Mouse (Mus musculus) embryonic facial prominence, embryonic 12.5 days (tissue): ENCODE results near the gene Kcnj12. TPM values are rescaled to one million over a fixed set of nuclear protein-coding genes. Genes with fewer than 3 reads are reported as not detected.

Experiments used
- ATAC-seq: fragments of 200-750 bp; cut with Nextera tagmentation; 2 replicates; pipeline ENCODE4 v1.8.0; 2017; ENCODE audit not compliant: insufficient number of reproducible peaks, insufficient read depth, low FRiP score, low TSS enrichment
- H3K27ac ChIP-seq: fragments of 300-500 bp; sonication (generic); 2 replicates; pipeline ENCODE4 v1.5.1; 2016; ENCODE audit warnings: mild to moderate bottlenecking
- H3K27me3 ChIP-seq: fragments of 300-500 bp; sonication (generic); 2 replicates; pipeline ENCODE4 v1.6.1; 2016; ENCODE audit warnings: mild to moderate bottlenecking, moderate library complexity
- H3K36me3 ChIP-seq: fragments of 300-500 bp; sonication (generic); 2 replicates; pipeline ENCODE4 v1.6.1; 2016; ENCODE audit warnings: mild to moderate bottlenecking
- H3K4me1 ChIP-seq: fragments of 300-500 bp; sonication (generic); 2 replicates; pipeline ENCODE4 v1.6.1; 2016
- H3K4me2 ChIP-seq: fragments of 300-500 bp; sonication (generic); replicated peaks from 2 replicates; pipeline ENCODE4 v1.6.1; 2016; ENCODE audit warnings: mild to moderate bottlenecking, moderate library complexity
- H3K4me3 ChIP-seq: fragments of 300-500 bp; sonication (generic); 2 replicates; pipeline ENCODE4 v1.5.1; 2016; ENCODE audit warnings: mild to moderate bottlenecking
- H3K9ac ChIP-seq: fragments of 300-500 bp; sonication (generic); 2 replicates; pipeline ENCODE4 v1.6.1; 2016; ENCODE audit warnings: mild to moderate bottlenecking, moderate library complexity
- H3K9me3 ChIP-seq: fragments of 300-500 bp; sonication (generic); 2 replicates; pipeline ENCODE4 v1.6.1; 2016; ENCODE audit warnings: mild to moderate bottlenecking, moderate library complexity
- WGBS: fragments of 180-500 bp; shearing (Covaris S2); methylation state at CpG from one replicate; pipeline ENCODE4 v1.1.7; 2016; 5-methylcytosine and 5-hydroxymethylcytosine counted together
- polyA plus RNA-seq: library from polyadenylated mRNA; unstranded; fragments of >200 nt; fragmentation: Nextera tagmentation; extraction: Ambion mirVana; gene quantifications from 2 replicates; pipeline ENCODE4 v1.2.1, GENCODE M21; 2016

The Kcnj12 gene
- 3.9 and 5.0 TPM in 2 replicates for polyA plus RNA-seq

DNA sequence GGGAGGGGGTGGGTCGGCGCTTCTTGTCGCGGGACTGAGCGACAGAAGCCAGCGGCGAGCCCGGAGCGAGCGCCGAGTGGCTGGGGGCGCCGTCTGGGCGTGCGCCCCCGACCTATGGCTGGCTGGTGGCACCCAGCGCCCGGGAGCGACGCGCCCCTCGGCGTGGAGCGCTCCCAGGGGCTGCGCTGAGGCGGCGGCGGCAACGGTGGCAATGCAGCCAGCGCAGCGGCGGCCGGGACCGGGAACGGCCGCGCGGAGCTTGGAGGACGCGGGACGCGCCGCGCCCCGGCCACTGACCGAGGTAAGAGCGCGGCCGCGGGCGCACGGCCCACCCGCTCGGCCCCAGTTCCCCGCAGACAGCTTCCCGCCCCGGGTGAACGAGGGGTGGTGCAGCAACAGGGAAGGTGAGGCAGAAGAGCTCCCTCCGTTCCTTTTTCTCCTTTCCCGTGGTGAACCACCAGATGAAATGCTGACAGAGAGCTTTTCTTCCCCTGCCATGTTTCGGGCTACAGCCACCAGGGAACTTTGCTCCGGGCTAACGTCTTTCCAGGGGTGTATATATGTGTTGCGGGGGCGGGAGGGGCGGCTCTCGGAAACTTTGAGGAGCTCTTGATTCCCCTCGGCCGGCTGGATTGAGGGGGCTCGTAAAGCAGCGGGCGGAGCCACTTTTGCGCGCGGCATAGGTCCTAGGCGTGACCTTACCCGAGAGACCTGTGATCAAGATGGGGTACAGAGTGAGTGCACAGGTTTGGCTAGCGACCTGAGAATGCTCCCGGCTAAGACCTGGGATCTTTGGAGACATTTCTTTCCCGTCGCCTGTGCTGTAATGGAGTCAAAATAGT, at the start of gene Kcnj12:
Gene Kcnj12, plus strand, starts transcription at position 15 of the 842 bp plus-strand sequence.
- Histone ChIP-seq H3K27ac (no peak within 1 kb of the TSS), H3K9ac (peak within 1 kb of the TSS; percentile 47)

DNA sequence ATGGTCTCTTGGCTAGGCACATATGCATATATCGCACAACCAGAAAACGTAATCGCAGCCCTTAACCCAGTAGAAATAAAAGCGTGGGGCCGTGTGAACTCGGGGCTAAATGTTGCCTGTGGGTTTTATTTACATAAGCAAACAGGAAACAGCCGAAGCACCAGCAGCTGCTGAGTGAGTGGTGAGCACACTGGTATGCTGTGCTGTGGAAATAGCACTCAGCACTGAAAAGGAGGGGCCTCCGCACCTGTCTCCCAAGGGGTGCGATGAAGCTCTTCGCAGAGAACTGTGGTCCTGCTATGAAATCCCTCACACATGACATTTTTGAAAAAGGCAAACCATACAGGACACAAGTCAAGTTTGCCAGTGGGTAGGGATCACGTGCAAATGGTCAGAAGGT, 47.3 kb upstream of the Kcnj12 start:
- Histone ChIP-seq H3K27ac (no peak overlapping the region), H3K9ac (no peak overlapping the region), H3K4me2 (no peak overlapping the region), H3K4me3 (no peak overlapping the region), H3K36me3 (no peaks in the 10 kb centered on the region), H3K4me1 (no peaks in the 10 kb centered on the region), H3K9me3 (no peaks in the 10 kb centered on the region), H3K27me3 (no peaks in the 10 kb centered on the region)
- WGBS: 65% methylated on average over 11 of the region's 11 CpGs
- ATAC-seq: no peak

More for the DNA sequence above, at the start of gene Kcnj12:
- ATAC-seq: no peak
- under 1% methylated on average over 81 of the region's 81 CpGs for WGBS
- H3K27me3 ChIP-seq: peaks cover 72% of the 10 kb centered on the region
- peak within 1 kb of the TSS; percentile 99 for H3K4me2 ChIP-seq
- no peaks in the 10 kb centered on the region for H3K9me3 ChIP-seq
- H3K36me3 ChIP-seq: no peaks in the 10 kb centered on the region
- peak within 1 kb of the TSS; percentile 60 for H3K4me3 ChIP-seq
- peaks cover 17% of the 10 kb centered on the region; the same call in 1 of the 2 replicates for H3K4me1 ChIP-seq

DNA sequence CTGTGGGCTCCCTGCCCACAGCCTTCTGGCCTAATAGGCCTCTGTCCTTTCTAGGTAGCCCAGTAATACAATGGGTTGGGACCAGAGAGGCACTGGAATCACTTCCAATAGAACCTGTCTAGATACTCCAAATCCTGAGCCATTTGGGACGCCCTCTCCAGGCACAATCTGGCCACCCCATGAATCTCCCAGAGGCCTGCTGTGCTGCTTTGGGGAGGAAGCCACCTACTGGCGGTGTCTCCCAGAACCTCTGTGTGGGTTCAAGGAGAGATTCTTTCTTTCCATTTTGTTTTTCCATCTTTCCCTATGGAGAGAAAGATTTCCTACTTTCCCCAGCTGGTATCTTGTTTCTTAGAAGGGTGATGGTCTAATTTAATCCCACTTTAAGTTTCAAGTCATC, 46.1 kb upstream of the Kcnj12 start:
- no peak overlapping the region for H3K27ac ChIP-seq
- no peaks in the 10 kb centered on the region for H3K27me3 ChIP-seq
- ATAC-seq: no peak
- no peaks in the 10 kb centered on the region for H3K36me3 ChIP-seq
- H3K4me1 ChIP-seq: no peaks in the 10 kb centered on the region
- H3K4me2 ChIP-seq: no peak overlapping the region
- no peak overlapping the region for H3K4me3 ChIP-seq
- 72% methylated on average over 2 of the region's 2 CpGs for WGBS
- no peak overlapping the region for H3K9ac ChIP-seq
- no peaks in the 10 kb centered on the region for H3K9me3 ChIP-seq

DNA sequence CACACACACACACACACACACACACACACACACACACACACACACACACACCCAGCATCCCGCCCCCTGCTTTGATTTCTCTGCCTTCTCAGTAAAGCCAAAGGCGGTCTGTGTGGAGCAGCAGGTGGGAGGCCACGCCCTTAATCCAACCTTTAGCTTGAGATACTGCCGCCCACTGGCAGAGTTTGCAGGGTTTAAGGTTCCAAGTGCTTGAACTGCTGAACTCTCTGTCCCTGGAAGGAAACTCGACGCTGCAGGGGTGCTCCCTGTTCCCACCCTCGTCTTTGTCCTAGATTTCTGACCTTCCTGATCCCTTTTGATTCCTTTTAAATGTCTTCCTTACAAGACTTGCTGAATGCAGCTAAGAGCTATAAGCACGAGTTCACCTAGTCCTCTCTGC, 45.6 kb upstream of the Kcnj12 start:
- Histone ChIP-seq H3K9me3 (no peaks in the 10 kb centered on the region), H3K4me2 (no peak overlapping the region), H3K4me3 (no peak overlapping the region), H3K36me3 (no peaks in the 10 kb centered on the region), H3K4me1 (no peaks in the 10 kb centered on the region), H3K9ac (no peak overlapping the region), H3K27me3 (no peaks in the 10 kb centered on the region), H3K27ac (no peak overlapping the region)
- 15% methylated on average over 8 of the region's 8 CpGs for WGBS
- no peak for ATAC-seq

DNA sequence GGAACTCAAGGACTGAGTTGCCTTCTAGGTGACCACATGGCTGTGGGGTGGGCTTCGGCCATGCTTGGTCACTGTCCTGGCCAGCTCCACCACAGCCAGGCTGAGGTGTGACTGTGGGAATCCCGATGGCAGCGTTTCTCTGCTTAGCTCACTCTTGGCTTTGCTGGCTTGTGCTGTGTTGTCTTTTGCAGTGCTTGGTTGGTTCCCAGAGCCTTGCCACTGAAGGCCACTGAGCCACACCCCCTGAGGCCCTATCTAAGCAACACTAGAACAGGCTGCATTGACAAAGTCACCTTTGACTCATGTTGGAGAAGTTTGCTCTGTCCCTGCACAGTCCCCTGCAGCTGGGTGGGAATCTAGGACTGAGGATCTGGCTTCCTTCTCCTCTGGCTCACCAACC, 45.2 kb upstream of the Kcnj12 start:
- no peak overlapping the region for H3K4me2 ChIP-seq
- no peaks in the 10 kb centered on the region for H3K27me3 ChIP-seq
- ATAC-seq: no peak
- WGBS: 49% methylated on average over 3 of the region's 3 CpGs
- no peak overlapping the region for H3K27ac ChIP-seq
- H3K4me3 ChIP-seq: no peak overlapping the region
- no peak overlapping the region for H3K9ac ChIP-seq
- H3K4me1 ChIP-seq: no peaks in the 10 kb centered on the region
- H3K9me3 ChIP-seq: no peaks in the 10 kb centered on the region
- no peaks in the 10 kb centered on the region for H3K36me3 ChIP-seq

DNA sequence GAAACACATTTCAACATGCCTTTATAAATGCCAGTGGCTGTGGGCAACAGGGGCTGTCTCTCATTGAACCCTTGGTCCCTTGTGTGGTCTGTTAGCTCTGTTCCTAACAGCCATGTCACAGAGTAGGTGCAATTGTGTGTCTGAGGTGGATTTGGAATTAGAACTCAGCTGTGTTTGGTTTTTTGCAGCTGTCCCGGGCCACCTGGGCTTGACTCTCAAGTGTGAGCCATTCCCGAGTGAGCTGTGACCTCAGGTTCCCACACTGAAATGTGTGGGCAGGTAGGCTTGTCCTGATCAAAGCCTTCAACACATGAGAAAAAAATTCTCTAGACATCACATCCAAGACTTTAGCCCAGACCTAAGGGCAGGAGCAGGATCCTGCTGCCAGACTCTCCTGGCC, 43.7 kb upstream of the Kcnj12 start:
- Histone ChIP-seq H3K4me3 (no peak overlapping the region), H3K9me3 (no peaks in the 10 kb centered on the region), H3K9ac (no peak overlapping the region), H3K4me1 (no peaks in the 10 kb centered on the region), H3K27me3 (no peaks in the 10 kb centered on the region), H3K27ac (no peak overlapping the region), H3K36me3 (no peaks in the 10 kb centered on the region), H3K4me2 (no peak overlapping the region)
- no peak for ATAC-seq
- 81% methylated on average over 2 of the region's 2 CpGs for WGBS

DNA sequence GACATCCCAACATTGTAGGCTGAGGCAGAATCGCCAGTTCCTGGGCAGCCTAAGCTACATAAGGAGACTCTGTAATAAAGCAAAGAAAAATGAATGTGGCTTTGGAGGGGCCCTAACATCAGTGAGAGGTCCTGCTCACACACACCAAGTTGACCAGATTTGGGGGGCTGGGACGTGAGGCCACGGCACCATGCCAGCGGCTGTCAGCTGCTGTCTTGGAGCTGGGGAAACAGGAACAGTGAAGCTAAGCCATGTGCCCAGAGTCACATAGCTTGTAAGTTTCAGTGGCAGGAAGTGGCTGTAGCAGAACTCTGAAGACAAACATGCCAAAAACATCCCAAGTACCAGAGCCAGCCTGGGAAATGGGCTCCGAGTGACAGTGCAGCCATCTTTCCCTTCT, 42.6 kb upstream of the Kcnj12 start:
- Histone ChIP-seq H3K4me3 (no peak overlapping the region), H3K9me3 (no peaks in the 10 kb centered on the region), H3K9ac (no peak overlapping the region), H3K36me3 (no peaks in the 10 kb centered on the region), H3K27ac (no peak overlapping the region), H3K4me1 (no peaks in the 10 kb centered on the region), H3K27me3 (no peaks in the 10 kb centered on the region), H3K4me2 (no peak overlapping the region)
- no peak for ATAC-seq
- WGBS: 88% methylated on average over 5 of the region's 5 CpGs

DNA sequence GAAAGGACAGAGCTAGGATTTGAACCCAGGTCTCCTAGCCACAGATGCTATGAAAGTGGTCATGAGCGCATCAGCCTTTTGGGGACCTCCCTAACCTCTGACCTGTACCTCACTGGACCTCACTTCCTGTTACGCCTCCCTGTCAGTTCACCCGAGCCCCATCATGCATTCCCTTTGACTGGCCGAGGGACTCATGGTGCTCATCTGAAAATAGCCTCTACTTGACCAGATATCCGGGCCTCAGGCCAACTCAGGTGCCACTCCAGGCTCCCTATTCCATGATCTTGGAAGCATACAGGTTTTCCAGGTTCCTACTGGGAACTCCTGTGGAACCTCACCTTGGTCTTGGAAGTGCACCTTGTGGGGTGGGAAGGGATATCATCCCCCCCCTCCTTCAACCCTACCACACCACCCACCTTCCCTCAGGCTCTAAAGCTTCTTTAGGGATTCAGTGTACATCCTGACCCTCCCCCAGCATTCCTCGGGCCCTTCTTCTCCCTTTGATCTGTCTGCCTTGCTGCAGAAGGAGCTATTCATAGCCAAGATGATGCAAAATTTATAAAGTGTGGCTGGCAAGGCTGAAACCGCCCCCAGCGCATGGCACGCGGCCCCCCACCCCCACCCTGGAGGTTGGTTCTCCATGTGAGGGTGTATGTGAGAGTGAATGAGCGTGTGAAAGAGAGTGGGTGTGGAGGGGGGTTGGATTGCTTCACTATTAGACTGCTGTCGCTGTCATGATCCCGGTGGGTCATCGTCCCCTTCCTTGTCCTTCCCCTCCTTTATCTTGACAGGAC, 40.5 kb upstream of the Kcnj12 start:
- H3K4me2 ChIP-seq: no peak overlapping the region
- 64% methylated on average over 14 of the region's 14 CpGs for WGBS
- no peak for ATAC-seq
- no peak overlapping the region for H3K4me3 ChIP-seq
- H3K4me1 ChIP-seq: no peaks in the 10 kb centered on the region
- H3K9ac ChIP-seq: no peak overlapping the region
- no peaks in the 10 kb centered on the region for H3K27me3 ChIP-seq
- no peaks in the 10 kb centered on the region for H3K9me3 ChIP-seq
- no peaks in the 10 kb centered on the region for H3K36me3 ChIP-seq
- H3K27ac ChIP-seq: no peak overlapping the region

DNA sequence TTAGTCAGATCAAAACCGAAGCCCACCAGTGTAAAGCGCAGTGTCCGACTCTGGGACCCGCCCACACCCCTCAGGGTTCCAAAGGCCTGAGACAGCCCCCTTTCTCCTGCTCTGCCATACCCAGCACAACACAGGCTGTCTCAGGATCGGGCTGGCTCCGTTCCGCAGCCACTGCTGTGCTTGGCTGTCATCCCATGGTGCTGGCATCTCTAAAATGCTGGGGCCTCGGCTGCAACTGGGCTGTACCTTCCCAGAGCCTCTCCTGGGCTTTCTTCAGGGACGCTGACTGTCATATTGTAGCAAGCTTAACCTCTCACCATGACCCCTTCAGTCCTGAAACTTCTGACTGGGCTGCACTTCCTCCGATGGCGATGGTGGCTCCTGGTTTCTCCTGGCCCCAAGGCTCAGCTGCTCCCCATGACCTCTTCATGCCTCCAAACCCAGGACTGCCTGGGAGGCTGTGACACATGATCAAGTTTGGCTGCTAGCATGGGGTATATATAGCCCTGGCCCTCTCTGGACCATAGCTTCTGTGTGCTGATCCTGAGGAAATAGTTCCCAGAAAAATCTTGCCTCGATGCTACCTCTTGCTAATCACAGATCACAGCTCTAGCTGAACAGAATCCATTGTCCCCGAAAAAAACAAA, 37.3 kb upstream of the Kcnj12 start:
- no peaks in the 10 kb centered on the region for H3K4me1 ChIP-seq
- no peak overlapping the region for H3K4me3 ChIP-seq
- 0 out of 2 replicates have a peak, but pooled peaks cover 3% of the 10 kb centered on the region for H3K9me3 ChIP-seq
- ATAC-seq: no peak
- H3K4me2 ChIP-seq: no peak overlapping the region
- no peaks in the 10 kb centered on the region for H3K27me3 ChIP-seq
- H3K9ac ChIP-seq: no peak overlapping the region
- H3K27ac ChIP-seq: no peak overlapping the region
- 57% methylated on average over 13 of the region's 13 CpGs for WGBS
- no peaks in the 10 kb centered on the region for H3K36me3 ChIP-seq

DNA sequence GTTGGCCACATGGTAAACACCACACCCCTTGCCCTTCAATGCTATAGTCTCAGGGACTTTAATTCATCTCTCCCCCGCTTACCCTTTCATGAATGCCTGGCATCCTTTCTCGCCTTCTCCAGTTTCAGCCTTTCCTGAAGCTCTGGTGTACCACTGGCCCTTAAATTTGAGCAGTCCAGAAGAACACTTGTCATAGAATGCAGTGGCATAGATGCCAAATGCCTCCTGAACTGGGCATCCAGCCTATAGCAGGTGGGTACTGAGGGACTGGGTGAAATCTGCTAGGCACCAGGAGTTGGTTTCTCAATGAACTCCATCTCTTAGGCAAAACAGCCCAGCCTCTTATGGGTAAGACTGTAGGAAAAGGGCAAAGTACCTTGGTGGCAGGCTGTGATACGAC, 31.9 kb upstream of the Kcnj12 start:
- Histone ChIP-seq H3K4me3 (no peak overlapping the region), H3K9ac (no peak overlapping the region), H3K9me3 (0 out of 2 replicates have a peak, but pooled peaks cover 3% of the 10 kb centered on the region), H3K4me2 (no peak overlapping the region), H3K27ac (no peak overlapping the region), H3K27me3 (no peaks in the 10 kb centered on the region), H3K36me3 (no peaks in the 10 kb centered on the region), H3K4me1 (no peaks in the 10 kb centered on the region)
- ATAC-seq: no peak
- WGBS: 84% methylated on average over 3 of the region's 3 CpGs

DNA sequence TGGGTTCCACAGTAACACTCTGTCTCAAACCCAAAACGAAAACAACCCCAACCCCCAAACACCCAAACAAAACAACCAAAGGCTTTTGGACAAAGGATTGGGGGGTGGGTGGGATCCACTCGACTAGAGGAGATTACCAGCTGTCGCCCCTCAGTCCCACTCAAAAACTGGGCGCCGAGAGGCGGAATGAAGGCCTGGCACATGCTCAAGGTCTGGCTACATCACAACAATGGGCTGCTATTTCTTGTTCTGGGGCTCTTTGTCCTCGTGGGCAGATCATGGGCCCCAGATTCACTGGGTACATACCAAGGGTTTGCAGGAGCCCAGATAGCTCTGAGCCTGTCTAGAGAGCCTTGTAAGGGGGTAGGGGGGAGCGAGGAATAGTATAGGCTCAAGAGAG, 19.6 kb upstream of the Kcnj12 start:
- no peak for ATAC-seq
- no peaks in the 10 kb centered on the region for H3K36me3 ChIP-seq
- H3K9ac ChIP-seq: no peak overlapping the region
- 0 out of 2 replicates have a peak, but pooled peaks cover 3% of the 10 kb centered on the region for H3K27me3 ChIP-seq
- no peak overlapping the region for H3K27ac ChIP-seq
- 77% methylated on average over 8 of the region's 8 CpGs for WGBS
- H3K4me1 ChIP-seq: peaks cover 3% of the 10 kb centered on the region; the same call in 1 of the 2 replicates
- H3K4me2 ChIP-seq: no peak overlapping the region
- H3K9me3 ChIP-seq: no peaks in the 10 kb centered on the region
- no peak overlapping the region for H3K4me3 ChIP-seq
